Mouse (Mus musculus) right cerebral cortex, postnatal 10 days (tissue): ENCODE results near the gene Tas2r107.
"Not testable (repeated sequence)": the region's sequence is repeated elsewhere in the genome, so short reads cannot be mapped to it uniquely, and the experiment has no call there.

Experiments used
- DNase-seq, 2 experiments: peaks; one replicate each; pipeline ENCODE4 v3.0.0; 2021; ENCODE audit warnings: low spot score in 2 of 2

Tas2r107 gene

DNA sequence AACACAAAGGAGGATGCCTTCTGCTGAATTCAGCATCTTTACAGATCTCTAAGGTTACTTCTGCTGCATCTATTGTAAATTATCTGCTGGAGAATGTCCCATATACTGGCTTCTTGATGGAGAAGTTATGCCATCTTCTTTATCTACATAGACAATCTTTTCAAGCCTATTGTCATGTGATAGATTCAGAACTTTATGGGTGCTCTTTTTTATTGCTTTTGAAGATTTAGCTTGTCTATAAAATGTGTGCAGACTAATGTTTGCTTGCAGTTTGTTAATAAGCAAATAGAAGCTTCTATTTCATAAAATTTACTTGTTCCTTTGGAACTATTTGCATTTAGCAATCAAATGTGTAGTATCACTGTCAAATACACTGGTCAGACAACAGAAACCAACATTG, at the start of gene Tas2r107:
Gene Tas2r107, minus strand, starts transcription at position 101 of the 400 bp plus-strand sequence.
- DNase-seq, result no peak

DNA sequence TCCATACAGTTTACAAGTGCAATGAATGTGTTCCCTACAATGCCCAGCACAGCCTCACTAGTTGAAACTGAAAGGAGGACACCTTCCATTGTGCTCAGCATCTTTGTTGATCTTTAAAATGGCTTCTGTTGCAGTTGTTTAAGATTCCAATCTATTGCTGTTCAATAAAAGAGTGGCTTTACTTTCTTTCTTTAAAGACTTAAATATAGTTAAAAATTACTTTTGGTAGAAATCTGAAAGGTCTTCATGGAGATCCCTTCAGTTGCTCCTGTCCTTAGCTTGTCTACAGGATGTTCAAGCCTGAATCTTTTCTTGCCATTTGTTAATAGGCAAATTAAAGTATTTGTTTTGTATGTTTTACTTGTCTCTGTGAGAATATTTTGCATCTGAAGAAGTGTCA, 30.0 kb upstream of the Tas2r107 start, which contains the start of gene Tas2r114:
Gene Tas2r114, minus strand, starts transcription at position 101 of the 400 bp plus-strand sequence.
- no peak for DNase-seq

DNA sequence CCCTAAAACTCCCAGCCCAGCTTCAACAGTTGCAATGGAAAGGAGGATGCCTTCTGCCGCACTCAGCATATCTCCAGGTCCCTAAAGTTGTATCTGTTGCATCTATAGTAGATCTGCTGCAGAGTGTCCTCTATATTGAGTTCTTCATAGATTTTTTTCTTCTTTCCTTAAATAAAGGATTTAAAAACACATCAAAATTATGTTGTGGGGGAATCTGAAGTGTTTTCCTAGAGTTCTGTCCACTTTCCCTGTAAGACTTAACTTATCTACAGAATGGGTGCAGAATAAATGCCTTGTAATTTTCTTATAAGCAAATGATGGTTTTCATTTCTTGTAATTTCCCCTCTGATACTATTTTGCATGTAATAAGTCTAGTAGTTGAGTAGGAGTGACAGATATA, 27.4 kb upstream of the Tas2r107 start, which contains the start of gene Tas2r105:
Gene Tas2r105, minus strand, starts transcription at position 101 of the 400 bp plus-strand sequence.
- DNase-seq, result no peak

DNA sequence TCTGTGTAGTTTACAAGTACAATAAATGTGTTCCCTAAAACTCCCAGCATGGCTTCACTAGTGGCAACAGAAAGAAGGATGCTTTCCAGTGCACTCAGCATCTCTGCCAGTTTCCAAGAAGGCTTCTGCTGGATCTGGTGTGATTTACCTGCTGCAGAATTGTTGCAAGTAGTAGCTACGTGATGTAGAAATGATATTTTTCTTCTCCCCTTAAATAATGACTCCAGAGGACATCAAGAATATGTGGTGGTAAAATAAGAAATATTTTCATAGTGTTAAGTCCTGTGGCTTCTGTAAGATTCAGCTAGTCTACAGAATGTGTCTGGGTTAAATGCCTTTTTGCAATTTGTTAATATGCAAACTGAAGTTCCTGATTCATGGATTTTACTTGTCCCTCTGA, 25.7 kb upstream of the Tas2r107 start, which contains the start of gene Tas2r104:
Gene Tas2r104, minus strand, starts transcription at position 101 of the 400 bp plus-strand sequence.
- no peak for DNase-seq

DNA sequence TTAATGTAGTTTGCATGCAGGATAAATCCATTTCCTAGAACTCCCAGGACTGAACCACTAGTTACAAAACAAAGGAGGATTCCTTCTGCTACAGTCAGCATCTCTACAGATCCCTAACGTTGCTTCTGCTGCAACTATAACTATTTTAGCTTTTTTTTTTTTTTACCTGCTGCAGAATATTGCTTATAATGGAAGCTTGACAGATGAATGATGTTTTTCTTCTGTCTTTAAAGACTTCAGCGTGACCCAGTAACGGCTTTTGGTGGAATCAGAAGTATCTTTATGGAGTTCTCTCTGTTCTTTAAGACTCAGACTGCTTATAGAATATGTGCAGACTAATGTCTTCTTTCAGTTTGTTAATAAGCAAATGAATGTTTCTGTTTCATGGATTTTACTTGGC, 18.8 kb upstream of the Tas2r107 start, which contains the start of gene Tas2r106:
Gene Tas2r106, minus strand, starts transcription at position 101 of the 400 bp plus-strand sequence.
- no peak for DNase-seq

DNA sequence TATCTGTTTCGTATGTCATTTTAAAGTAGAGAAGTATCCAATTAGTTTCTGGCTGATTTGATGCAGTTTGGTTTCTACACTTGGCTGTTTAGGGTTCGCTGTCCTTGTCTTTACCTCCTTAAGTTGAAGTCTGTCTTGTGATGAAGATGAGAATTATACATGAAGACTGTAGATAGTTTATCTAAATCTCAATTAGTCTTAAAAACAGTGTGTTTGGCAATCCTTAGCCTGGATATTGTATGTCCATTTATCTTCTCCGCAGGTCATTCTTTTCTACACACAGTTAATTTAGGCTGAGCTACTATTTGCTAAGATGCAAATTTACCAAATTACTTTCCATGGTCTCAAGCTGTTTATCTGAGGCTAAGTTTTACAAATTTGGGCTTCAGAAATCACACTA, 29.1 kb downstream of the Tas2r107 start, which contains the start of gene Tas2r130:
Gene Tas2r130, minus strand, starts transcription at position 101 of the 400 bp plus-strand sequence.
- DNase-seq, result no peak

DNA sequence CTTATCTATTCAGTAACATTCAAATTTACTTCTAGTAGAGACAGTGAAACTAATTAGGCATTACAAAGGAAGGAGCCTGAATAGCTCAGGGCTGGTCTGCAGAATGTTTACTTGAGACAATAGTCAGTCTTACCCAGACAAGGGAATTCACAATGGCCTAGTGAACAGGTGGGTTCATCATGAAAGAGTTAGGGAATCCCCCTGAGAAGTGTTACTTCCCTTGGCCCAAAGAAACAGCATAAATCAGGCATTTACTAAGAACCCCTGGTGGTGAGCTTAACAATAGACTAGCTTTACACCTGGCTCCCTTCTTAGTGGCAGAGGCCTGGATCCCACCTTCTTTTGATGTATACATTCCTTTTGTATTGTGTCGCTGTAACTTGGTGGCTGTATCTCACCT, 50.0 kb downstream of the Tas2r107 start:
- not testable (repeated sequence) for DNase-seq
